Mouse (Mus musculus): ENCODE data around the gene Mturn.

GRCm38 (mm10) chr6:54704539-54704845 is 23.1 kb downstream of the Mturn start:
- TF ChIP-seq ZNF384 (IDR thresholded peaks at IDR 0.05; ENCODE audit: low read depth, low read length) (no peak), HCFC1 (IDR thresholded peaks at IDR 0.05; ENCODE audit: borderline replicate concordance, insufficient read depth, low read length) (no peak), CHD2 (IDR thresholded peaks at IDR 0.05; ENCODE audit: low read depth, low read length) (no peak), ZC3H11A (IDR thresholded peaks at IDR 0.05; ENCODE audit: borderline replicate concordance, low read depth, low read length) (no peak)
